Mouse (Mus musculus) hindbrain, embryonic 13.5 days (tissue): ENCODE measurements around the gene Bcas3. TPM values are rescaled to one million over a fixed set of nuclear protein-coding genes. Genes with fewer than 3 reads are reported as not detected.

Experiments
- ATAC-seq: fragments of 200-750 bp; cut with Nextera tagmentation; 2 replicates; pipeline ENCODE4 v1.8.0; 2017; ENCODE audit warnings: moderate TSS enrichment; ENCODE audit not compliant: low FRiP score
- H3K27ac ChIP-seq: fragments of 300-500 bp; sonication (generic); 2 replicates; pipeline ENCODE4 v1.5.1; 2015; ENCODE audit warnings: inconsistent platforms, mild to moderate bottlenecking, moderate library complexity
- H3K27me3 ChIP-seq: fragments of 300-500 bp; sonication (generic); 2 replicates; pipeline ENCODE4 v1.6.1; 2015; ENCODE audit warnings: mild to moderate bottlenecking, inconsistent platforms
- H3K36me3 ChIP-seq: fragments of 300-500 bp; sonication (generic); 2 replicates; pipeline ENCODE4 v1.6.1; 2015; ENCODE audit warnings: mild to moderate bottlenecking, inconsistent platforms
- H3K4me1 ChIP-seq: fragments of 300-500 bp; sonication (generic); replicated peaks from 2 replicates; pipeline ENCODE4 v1.6.1; 2015; ENCODE audit warnings: inconsistent platforms
- H3K4me2 ChIP-seq: fragments of 300-500 bp; sonication (generic); 2 replicates; pipeline ENCODE4 v1.6.1; 2015; ENCODE audit warnings: inconsistent platforms, mild to moderate bottlenecking, moderate library complexity
- H3K4me3 ChIP-seq: fragments of 300-500 bp; sonication (generic); 2 replicates; pipeline ENCODE4 v1.5.1; 2015; ENCODE audit warnings: mild to moderate bottlenecking, inconsistent platforms
- H3K9ac ChIP-seq: fragments of 300-500 bp; sonication (generic); 2 replicates; pipeline ENCODE4 v1.6.1; 2015; ENCODE audit warnings: mild to moderate bottlenecking, inconsistent platforms
- H3K9me3 ChIP-seq: fragments of 300-500 bp; sonication (generic); 2 replicates; pipeline ENCODE4 v1.6.1; 2016; ENCODE audit warnings: inconsistent platforms
- WGBS: fragments of 180-500 bp; shearing (Covaris S2); methylation state at CpG from one replicate; pipeline ENCODE4 v1.1.7; 2015; 5-methylcytosine and 5-hydroxymethylcytosine counted together
- polyA plus RNA-seq: library from polyadenylated mRNA; unstranded; fragments of >200 nt; fragmentation: Nextera tagmentation; extraction: Ambion mirVana; gene quantifications from 2 replicates; pipeline ENCODE4 v1.2.1, GENCODE M21; 2015

Bcas3 gene
- polyA plus RNA-seq, 1 experiment from 2014 or later: 34.0 TPM

DNA sequence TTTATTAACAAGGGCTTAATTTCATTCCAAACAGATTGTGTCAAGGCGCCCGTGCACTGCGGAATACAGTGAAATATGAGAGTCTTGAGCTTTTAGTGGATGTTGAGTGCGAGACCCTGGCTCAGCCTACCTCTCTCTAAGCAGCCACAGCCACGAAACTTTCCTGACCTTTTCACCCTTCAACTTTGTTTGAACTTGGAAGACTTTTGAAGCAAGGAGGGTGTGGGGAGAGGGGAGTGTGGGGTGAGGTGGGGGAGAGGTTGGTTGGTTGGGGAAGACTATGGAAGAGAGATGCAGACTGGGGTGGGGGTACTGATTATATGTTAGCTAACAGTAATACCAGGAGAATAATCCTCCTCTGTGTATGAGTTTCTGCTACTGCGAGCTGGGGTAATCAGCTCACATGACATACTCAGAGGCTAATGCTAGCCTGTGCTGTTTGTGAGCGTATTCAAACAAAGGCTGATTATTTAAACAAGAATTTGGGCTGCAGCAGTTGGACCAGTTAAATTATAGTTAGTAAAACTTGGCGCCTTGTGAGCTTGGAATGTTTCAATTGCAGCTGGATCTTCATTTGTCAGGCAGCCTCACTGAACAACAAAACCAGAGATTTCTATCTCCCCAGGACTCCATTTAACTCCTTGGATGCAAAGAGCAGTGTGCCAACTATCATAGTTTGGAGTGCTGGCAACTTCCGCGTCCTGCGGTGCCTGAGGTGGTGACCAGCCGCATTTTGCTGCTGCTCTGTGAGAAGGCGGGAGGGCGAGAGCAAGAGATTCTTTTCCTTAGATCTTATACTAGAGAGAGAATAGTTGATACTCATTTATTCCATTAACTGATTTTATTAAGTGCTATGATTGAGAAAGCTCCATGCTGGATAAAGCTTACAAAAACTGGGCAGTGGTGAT, 343.8 kb downstream of the Bcas3 start:
- Histone ChIP-seq H3K9ac (no peak overlapping the region), H3K27me3 (no peaks in the 10 kb centered on the region), H3K4me1 (peaks cover 28% of the 10 kb centered on the region; the same call in 1 of the 2 replicates), H3K27ac (no peak overlapping the region), H3K4me3 (no peak overlapping the region), H3K4me2 (no peak overlapping the region), H3K36me3 (no peaks in the 10 kb centered on the region), H3K9me3 (no peaks in the 10 kb centered on the region)
- 34% methylated on average over 14 of the region's 14 CpGs for WGBS
- ATAC-seq: no peak

DNA sequence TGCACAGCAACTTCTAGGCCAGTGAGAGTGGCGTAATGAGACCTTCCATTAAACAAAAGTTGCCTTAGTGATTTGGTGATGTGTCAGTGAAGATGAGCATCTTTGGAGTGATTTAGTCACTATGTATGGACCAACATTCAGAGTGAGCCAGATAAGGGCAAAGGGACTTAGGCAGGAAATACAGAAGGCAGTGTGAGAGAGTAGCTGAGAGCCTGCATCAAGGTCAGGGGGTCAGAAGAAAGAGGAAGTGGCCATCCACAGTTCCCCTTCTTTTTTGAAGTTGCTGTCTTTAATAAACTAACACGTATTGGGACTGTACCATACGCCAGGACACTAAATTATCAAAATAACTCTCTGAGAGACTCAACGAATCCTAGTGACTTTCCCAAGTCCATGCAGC, 344.5 kb downstream of the Bcas3 start:
- whole genome bisulfite sequencing: 86% methylated on average over 4 of the region's 4 CpGs
- H3K4me3 ChIP-seq: no peak overlapping the region
- H3K27ac ChIP-seq: no peak overlapping the region
- H3K9me3 ChIP-seq: no peaks in the 10 kb centered on the region
- H3K9ac ChIP-seq: no peak overlapping the region
- peaks cover 28% of the 10 kb centered on the region; the same call in 1 of the 2 replicates for H3K4me1 ChIP-seq
- H3K4me2 ChIP-seq: no peak overlapping the region
- H3K27me3 ChIP-seq: no peaks in the 10 kb centered on the region
- no peaks in the 10 kb centered on the region for H3K36me3 ChIP-seq
- ATAC-seq: no peak

GRCm38 (mm10) chr11:85698242-85698641, 345.3 kb downstream of the Bcas3 start:
- ATAC-seq: no peak
- Histone ChIP-seq H3K9ac (no peak overlapping the region), H3K36me3 (no peaks in the 10 kb centered on the region), H3K27ac (no peak overlapping the region), H3K4me1 (peaks cover 24% of the 10 kb centered on the region; the same call in 1 of the 2 replicates), H3K9me3 (no peaks in the 10 kb centered on the region), H3K27me3 (no peaks in the 10 kb centered on the region), H3K4me3 (no peak overlapping the region), H3K4me2 (no peak overlapping the region)
- WGBS: 71% methylated on average over 11 of the region's 11 CpGs

DNA sequence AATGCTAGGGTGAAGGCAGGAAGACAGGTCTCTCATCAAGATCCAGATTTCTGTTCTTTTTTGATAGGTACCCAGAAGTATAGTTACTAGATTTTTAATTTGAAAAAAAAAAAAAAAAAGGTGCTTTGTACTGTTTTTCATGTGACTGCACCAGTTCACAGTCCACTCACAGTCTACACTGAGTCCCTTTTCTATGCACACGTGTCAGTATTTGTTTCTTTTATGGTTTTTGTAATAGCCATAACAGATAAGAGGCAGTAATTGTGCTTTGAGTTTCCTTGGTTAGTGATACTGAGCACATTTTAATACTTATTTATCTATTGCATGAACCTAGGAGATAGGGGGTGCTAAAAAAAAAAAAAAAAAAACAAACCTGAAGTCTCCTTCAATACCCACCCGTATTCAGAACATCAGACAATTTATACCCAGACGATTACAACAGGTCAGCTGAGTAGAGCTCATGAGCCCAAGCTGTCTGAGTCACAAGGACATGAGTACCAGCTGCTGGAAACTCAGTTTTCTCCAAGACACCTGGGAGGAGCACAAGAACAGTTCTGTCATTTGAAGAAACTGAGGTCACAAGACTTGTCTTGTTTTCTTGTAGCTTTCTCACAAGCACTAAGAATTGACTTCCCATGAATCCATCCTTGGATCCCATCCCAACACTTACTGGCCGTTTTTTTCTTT, 351.2 kb downstream of the Bcas3 start:
- no peaks in the 10 kb centered on the region for H3K9me3 ChIP-seq
- H3K4me2 ChIP-seq: no peak overlapping the region
- no peak for ATAC-seq
- H3K4me3 ChIP-seq: no peak overlapping the region
- H3K4me1 ChIP-seq: no peaks in the 10 kb centered on the region
- no peak overlapping the region for H3K27ac ChIP-seq
- no peaks in the 10 kb centered on the region for H3K36me3 ChIP-seq
- WGBS: 87% methylated on average over 4 of the region's 4 CpGs
- H3K27me3 ChIP-seq: no peaks in the 10 kb centered on the region
- H3K9ac ChIP-seq: no peak overlapping the region

DNA sequence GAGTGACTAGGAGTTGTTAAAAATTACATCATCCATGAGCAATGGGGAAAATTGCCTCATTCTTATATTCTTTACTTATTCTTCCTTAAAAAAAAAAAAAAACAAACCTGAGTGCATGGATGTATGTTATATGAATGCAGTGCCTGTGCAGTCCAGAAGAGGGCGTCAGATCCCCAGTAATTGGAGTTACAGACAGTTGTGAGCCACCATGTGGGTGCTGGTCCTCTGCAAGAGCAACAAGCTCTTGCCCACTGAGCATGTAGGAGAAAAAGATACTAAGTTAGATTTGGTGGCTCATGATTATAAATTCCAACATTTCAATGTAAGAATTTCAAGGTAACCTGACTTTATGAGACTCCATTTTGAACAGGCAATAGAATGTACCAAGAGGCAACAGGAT, 353.7 kb downstream of the Bcas3 start:
- ATAC-seq: no peak
- no peaks in the 10 kb centered on the region for H3K4me1 ChIP-seq
- no peak overlapping the region for H3K27ac ChIP-seq
- no peaks in the 10 kb centered on the region for H3K36me3 ChIP-seq
- no peak overlapping the region for H3K4me2 ChIP-seq
- no peak overlapping the region for H3K9ac ChIP-seq
- H3K9me3 ChIP-seq: no peaks in the 10 kb centered on the region
- H3K27me3 ChIP-seq: no peaks in the 10 kb centered on the region
- WGBS: 19% methylated on average over 1 of the region's 1 CpGs
- H3K4me3 ChIP-seq: no peak overlapping the region

DNA sequence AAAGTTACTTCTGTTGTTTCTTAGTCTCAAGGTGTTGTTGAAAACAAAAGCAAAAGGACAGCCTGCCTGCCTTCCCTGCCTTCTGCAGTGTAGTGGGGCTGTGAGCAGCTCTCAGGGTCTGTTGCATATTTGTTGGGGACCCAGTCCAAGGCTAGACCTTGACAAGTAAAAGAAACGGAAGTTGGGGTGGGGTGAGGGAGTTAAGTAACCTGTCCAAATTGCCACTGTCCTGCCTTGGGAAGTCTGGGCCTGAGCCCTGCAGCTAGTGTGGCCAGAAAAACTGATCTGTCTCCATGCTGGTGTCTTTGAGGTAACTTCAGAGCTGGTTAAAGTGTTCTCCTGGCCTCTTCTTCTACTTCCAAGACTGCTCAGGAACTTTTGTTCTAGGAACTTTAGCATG, 354.5 kb downstream of the Bcas3 start:
- no peak overlapping the region for H3K9ac ChIP-seq
- no peaks in the 10 kb centered on the region for H3K36me3 ChIP-seq
- peaks cover 6% of the 10 kb centered on the region; the same call in 1 of the 2 replicates for H3K27me3 ChIP-seq
- no peaks in the 10 kb centered on the region for H3K9me3 ChIP-seq
- H3K4me3 ChIP-seq: no peak overlapping the region
- ATAC-seq: no peak
- WGBS: 89% methylated on average over 1 of the region's 1 CpGs
- no peak overlapping the region for H3K4me2 ChIP-seq
- H3K4me1 ChIP-seq: no peaks in the 10 kb centered on the region
- H3K27ac ChIP-seq: no peak overlapping the region

GRCm38 (mm10) chr11:85709147-85709546, 356.2 kb downstream of the Bcas3 start:
- Histone ChIP-seq H3K27ac (no peak overlapping the region), H3K36me3 (no peaks in the 10 kb centered on the region), H3K4me1 (peaks cover 8% of the 10 kb centered on the region), H3K27me3 (peaks cover 8% of the 10 kb centered on the region; the same call in 1 of the 2 replicates), H3K9ac (no peak overlapping the region), H3K4me3 (no peak overlapping the region), H3K4me2 (no peak overlapping the region), H3K9me3 (no peaks in the 10 kb centered on the region)
- 87% methylated on average over 6 of the region's 6 CpGs for WGBS
- ATAC-seq: no peak

DNA sequence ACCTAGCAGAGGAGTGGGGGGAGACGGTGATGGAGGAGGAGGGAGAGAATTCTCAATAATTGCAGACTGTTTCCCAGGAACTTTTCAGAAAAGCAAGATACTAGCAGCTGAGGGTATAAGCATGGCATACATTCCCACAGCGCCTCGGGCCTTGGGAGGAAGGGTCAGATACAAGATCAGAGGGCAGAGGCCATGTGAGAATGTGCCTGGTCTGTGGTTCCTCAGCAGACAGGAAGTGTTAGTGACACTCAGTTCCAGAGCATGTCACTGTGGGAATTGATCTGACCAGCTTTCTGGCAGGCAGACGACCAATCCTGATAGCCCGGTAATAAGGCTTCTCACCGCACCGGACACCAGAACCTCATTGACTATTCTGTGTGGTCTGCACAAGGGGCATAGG, 357.2 kb downstream of the Bcas3 start:
- Histone ChIP-seq H3K36me3 (no peaks in the 10 kb centered on the region), H3K9ac (no peak overlapping the region), H3K27me3 (peaks cover 8% of the 10 kb centered on the region; the same call in 1 of the 2 replicates), H3K4me3 (no peak overlapping the region), H3K27ac (no peak overlapping the region), H3K4me2 (no peak overlapping the region), H3K4me1 (peaks cover 18% of the 10 kb centered on the region), H3K9me3 (no peaks in the 10 kb centered on the region)
- no peak for ATAC-seq
- WGBS: 75% methylated on average over 7 of the region's 7 CpGs

GRCm38 (mm10) chr11:85712026-85712804, 359.2 kb downstream of the Bcas3 start:
- Histone ChIP-seq H3K27ac (no peak overlapping the region), H3K36me3 (no peaks in the 10 kb centered on the region), H3K4me3 (no peak overlapping the region), H3K9me3 (no peaks in the 10 kb centered on the region), H3K4me1 (peaks cover 23% of the 10 kb centered on the region), H3K27me3 (peaks cover 19% of the 10 kb centered on the region), H3K9ac (no peak overlapping the region), H3K4me2 (no peak overlapping the region)
- ATAC-seq: no peak
- WGBS: 92% methylated on average over 8 of the region's 8 CpGs

DNA sequence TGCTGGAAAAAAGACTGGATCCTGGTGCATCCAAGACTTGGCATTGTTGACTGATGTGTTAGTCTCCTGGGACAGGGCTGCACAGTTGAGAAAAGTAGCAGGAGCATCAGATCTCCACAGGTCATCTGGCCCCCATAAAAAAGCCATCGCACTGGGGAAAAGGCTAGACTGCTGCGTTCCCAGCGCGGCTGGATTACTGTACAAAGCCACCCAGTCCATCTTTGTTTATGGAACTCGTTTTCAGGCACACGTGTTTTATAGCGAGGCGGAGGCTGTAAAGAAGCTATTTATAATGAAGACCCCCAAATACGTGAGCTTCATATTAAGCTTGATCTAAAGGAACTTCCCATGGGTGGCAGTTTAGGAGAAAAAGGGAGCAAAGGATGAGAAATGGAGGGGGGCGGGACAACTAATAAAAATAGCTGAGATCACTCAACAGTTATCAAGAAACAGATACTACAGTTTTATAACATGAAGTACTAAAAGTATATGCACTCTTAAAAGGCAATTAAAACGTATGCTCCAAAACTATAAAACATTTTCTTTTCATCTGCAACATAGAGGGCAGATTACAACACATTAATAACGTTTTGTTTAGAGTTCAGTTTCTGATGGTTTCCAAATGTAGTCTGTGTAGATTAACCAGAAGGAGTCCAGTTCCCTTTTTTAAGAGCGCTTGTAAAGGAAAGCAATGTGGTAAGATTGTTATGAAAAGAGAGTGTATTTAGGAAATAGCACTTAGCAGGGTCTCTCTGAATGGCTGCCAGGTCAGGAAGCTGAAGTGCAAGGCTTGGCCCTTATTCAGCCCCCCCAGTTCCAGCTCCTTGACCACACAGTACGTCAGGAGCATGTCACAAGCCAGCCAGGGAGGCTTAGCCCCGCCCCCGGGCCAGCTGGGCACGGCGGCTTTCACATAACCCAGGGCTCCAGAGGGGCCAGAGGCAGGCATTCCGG, 360.2 kb downstream of the Bcas3 start:
- Histone ChIP-seq H3K9ac (no peak overlapping the region), H3K9me3 (no peaks in the 10 kb centered on the region), H3K27me3 (peaks cover 19% of the 10 kb centered on the region), H3K27ac (no peak overlapping the region), H3K4me2 (no peak overlapping the region), H3K4me3 (no peak overlapping the region), H3K4me1 (peaks cover 23% of the 10 kb centered on the region), H3K36me3 (no peaks in the 10 kb centered on the region)
- WGBS: 53% methylated on average over 19 of the region's 19 CpGs
- no peak for ATAC-seq

DNA sequence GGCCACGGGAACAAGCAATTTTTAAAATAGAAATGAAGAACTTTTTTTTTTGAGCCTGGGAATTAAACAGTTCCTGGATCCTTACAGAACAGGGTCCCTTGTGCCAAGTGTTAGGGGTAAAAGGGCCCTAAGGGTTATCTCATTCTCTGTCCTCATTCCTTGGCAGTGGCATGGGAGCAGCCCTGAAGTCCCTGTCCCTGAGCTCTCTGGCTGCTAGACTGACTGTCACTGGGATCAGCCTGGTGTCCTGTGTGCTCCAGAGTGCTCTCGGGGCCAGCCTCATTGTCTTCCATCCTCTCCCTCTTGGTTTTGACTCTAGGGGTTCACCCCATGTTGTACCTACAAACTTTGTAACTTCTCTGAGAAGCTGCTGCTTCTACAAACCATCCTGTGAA, 360.8 kb downstream of the Bcas3 start:
- Histone ChIP-seq H3K9ac (no peak overlapping the region), H3K9me3 (no peaks in the 10 kb centered on the region), H3K27me3 (peaks cover 19% of the 10 kb centered on the region), H3K27ac (peak overlapping the region; percentile 55; the same call in 1 of the 2 replicates), H3K4me3 (no peak overlapping the region), H3K4me1 (peaks cover 23% of the 10 kb centered on the region), H3K4me2 (no peak overlapping the region; the same call in 1 of the 2 replicates), H3K36me3 (no peaks in the 10 kb centered on the region)
- no peak for ATAC-seq
- WGBS: 16% methylated on average over 2 of the region's 2 CpGs
